In the genomic region with DNA sequence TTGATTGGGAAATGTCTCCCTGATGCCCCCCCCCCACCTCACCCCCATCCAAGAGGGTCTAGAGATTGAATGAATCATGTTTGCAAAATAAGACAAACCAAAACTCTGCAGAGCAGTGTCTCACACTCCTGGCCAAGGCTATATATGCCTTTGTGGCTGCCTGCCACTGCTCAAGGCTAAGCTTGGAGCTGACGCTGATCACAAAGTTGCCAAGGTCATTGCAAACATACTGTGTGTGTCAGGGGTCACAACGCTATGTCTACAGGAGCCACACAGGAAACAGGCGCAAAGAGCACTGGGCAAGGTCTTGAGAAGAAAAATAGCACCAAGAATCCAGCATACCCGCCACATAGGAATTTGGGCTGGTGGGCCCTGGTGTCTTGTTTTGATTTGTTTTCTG, we compare ENCODE assay signal across 31 mouse cellular contexts. TPM values are rescaled to one million over a fixed set of nuclear protein-coding genes. Genes with fewer than 3 reads are reported as not detected.
A peak's percentile ranks its signal among the peaks of the same experiment; 100 is the strongest.
DNase-seq lines count a peak whose midpoint lies in the region; ATAC-seq and TF ChIP-seq lines count a peak whose summit lies in the region.
"Had no signal": no experiment of that assay in that cellular context is flagged by ENCODE, and none has a peak within 500 bp of the region (broad histone marks: within the 10 kb centered on the region; RNA-seq: fewer than 3 reads in every experiment).

No protein-coding gene starts in this region.

- peak overlapping the region; percentile 5; the same call in 1 of the 2 replicates for H3K27ac ChIP-seq in heart, embryonic 15.5 days
- no peak overlapping the region for H3K27ac ChIP-seq in liver, postnatal 0 days (ENCODE audit: low read depth)
- no peak overlapping the region for H3K27ac ChIP-seq in liver, embryonic 12.5 days
- H3K27ac ChIP-seq in brown adipose tissue, adult 24 weeks (replicated peaks; ENCODE audit: low read depth, low read length), result peak overlapping the region; percentile 85
- H3K27ac ChIP-seq: embryonic facial prominence, embryonic 13.5 days; hindbrain, embryonic 13.5 days; kidney, postnatal 0 days; liver, embryonic 15.5 days; lung, embryonic 15.5 days; stomach, embryonic 15.5 days had no signal

- no peak overlapping the region for H3K9ac ChIP-seq in heart, embryonic 15.5 days
- H3K9ac ChIP-seq in liver, postnatal 0 days (replicated peaks), result no peak overlapping the region
- H3K9ac ChIP-seq in liver, embryonic 12.5 days, result no peak overlapping the region
- H3K9ac ChIP-seq: embryonic facial prominence, embryonic 13.5 days; heart, embryonic 12.5 days; hindbrain, embryonic 13.5 days; liver, embryonic 15.5 days; lung, embryonic 15.5 days; stomach, embryonic 15.5 days had no signal

- TF ChIP-seq EP300 in liver, postnatal 0 days (IDR thresholded peaks at IDR 0.05; ENCODE audit: low read depth), result no peak

- H3K4me1 ChIP-seq in heart, embryonic 15.5 days (replicated peaks), result peaks cover 12% of the 10 kb centered on the region
- H3K4me1 ChIP-seq in liver, postnatal 0 days (ENCODE audit: insufficient read depth), result peaks cover 5% of the 10 kb centered on the region
- H3K4me1 ChIP-seq in liver, embryonic 12.5 days, result no peaks in the 10 kb centered on the region
- 0 out of 2 replicates have a peak, but pooled peaks cover 3% of the 10 kb centered on the region for H3K4me1 ChIP-seq in brown adipose tissue, adult 24 weeks (ENCODE audit: control insufficient read depth, insufficient read depth, insufficient read length, low read length)
- H3K4me1 ChIP-seq: embryonic facial prominence, embryonic 13.5 days; liver, embryonic 15.5 days; lung, embryonic 15.5 days; stomach, embryonic 15.5 days had no signal

- no peak for TF ChIP-seq CTCF in liver, postnatal 0 days (IDR thresholded peaks at IDR 0.05; ENCODE audit: low read depth)

- no peak for DNase-seq in heart, adult 9 months (ENCODE audit: low spot score in 2 of 2)
- no peak for DNase-seq in liver, postnatal 0 days
- DNase-seq in adrenal gland, adult 8-10 months, result peak; percentile 74
- DNase-seq in lung, postnatal 36 days, result no peak
- DNase-seq: cerebellum, adult 11 months; cerebellum, adult 9-11 months; kidney, adult 8-10 months; kidney, postnatal 4 days; layer of hippocampus, postnatal 36 days; left cerebral cortex, postnatal 4 days; retina, postnatal 1 day; right cerebral cortex, postnatal 14 days had no signal

- H3K4me2 ChIP-seq in heart, embryonic 15.5 days, result no peak overlapping the region
- H3K4me2 ChIP-seq in liver, postnatal 0 days (ENCODE audit: low read depth, low read length), result no peak overlapping the region
- no peak overlapping the region for H3K4me2 ChIP-seq in liver, embryonic 12.5 days
- H3K4me2 ChIP-seq: embryonic facial prominence, embryonic 13.5 days; heart, embryonic 12.5 days; hindbrain, embryonic 13.5 days; liver, embryonic 15.5 days; lung, embryonic 15.5 days; midbrain, embryonic 11.5 days; stomach, embryonic 15.5 days had no signal

- no peaks in the 10 kb centered on the region for H3K9me3 ChIP-seq in heart, embryonic 15.5 days (replicated peaks)
- no peaks in the 10 kb centered on the region for H3K9me3 ChIP-seq in liver, postnatal 0 days (ENCODE audit: low read length)
- H3K9me3 ChIP-seq in liver, embryonic 12.5 days (replicated peaks), result no peaks in the 10 kb centered on the region
- H3K9me3 ChIP-seq: embryonic facial prominence, embryonic 13.5 days; hindbrain, embryonic 13.5 days; liver, embryonic 15.5 days; lung, embryonic 15.5 days; stomach, embryonic 15.5 days had no signal

- H3K4me3 ChIP-seq in heart, embryonic 15.5 days, result no peak overlapping the region
- H3K4me3 ChIP-seq in liver, postnatal 0 days (ENCODE audit: low read depth, low read length), result no peak overlapping the region
- no peak overlapping the region for H3K4me3 ChIP-seq in liver, embryonic 12.5 days
- no peak overlapping the region for H3K4me3 ChIP-seq in brown adipose tissue, adult 24 weeks (ENCODE audit: insufficient read depth, low read depth, low read length)
- H3K4me3 ChIP-seq: embryonic facial prominence, embryonic 13.5 days; heart, embryonic 12.5 days; hindbrain, embryonic 13.5 days; liver, embryonic 15.5 days; lung, embryonic 15.5 days; stomach, embryonic 15.5 days had no signal

- no peak for ATAC-seq in heart, embryonic 15.5 days (replicated peaks; ENCODE audit: insufficient number of reproducible peaks, insufficient read depth, low FRiP score, low read depth)
- peak; percentile 66; the same call in 1 of the 2 replicates for ATAC-seq in liver, postnatal 0 days
- no peak for ATAC-seq in liver, embryonic 12.5 days

- WGBS in heart, embryonic 15.5 days, result 62% methylated on average over 4 of the region's 4 CpGs
- 57% methylated on average over 4 of the region's 4 CpGs for WGBS in liver, postnatal 0 days (ENCODE audit: insufficient replicate concordance)
- 55% methylated on average over 4 of the region's 4 CpGs for WGBS in liver, embryonic 12.5 days (ENCODE audit: insufficient replicate concordance)

- H3K27me3 ChIP-seq in heart, embryonic 15.5 days, result peaks cover 15% of the 10 kb centered on the region
- H3K27me3 ChIP-seq in liver, postnatal 0 days (ENCODE audit: insufficient read depth, low read length), result no peaks in the 10 kb centered on the region
- peaks cover 23% of the 10 kb centered on the region for H3K27me3 ChIP-seq in liver, embryonic 12.5 days (replicated peaks)
- H3K27me3 ChIP-seq: liver, embryonic 15.5 days; lung, embryonic 15.5 days had no signal

- H3K36me3 ChIP-seq in heart, embryonic 15.5 days, result no peaks in the 10 kb centered on the region
- no peaks in the 10 kb centered on the region for H3K36me3 ChIP-seq in liver, postnatal 0 days (replicated peaks; ENCODE audit: insufficient read depth, low read length)
- H3K36me3 ChIP-seq in liver, embryonic 12.5 days, result no peaks in the 10 kb centered on the region
- H3K36me3 ChIP-seq: embryonic facial prominence, embryonic 13.5 days; heart, embryonic 12.5 days; hindbrain, embryonic 13.5 days; liver, embryonic 15.5 days; lung, embryonic 15.5 days; stomach, embryonic 15.5 days had no signal

RNA-seq across cellular contexts. Expression of a gene that starts 12.7 kb away (rescaled TPM):
- 13.0 and 21.2 TPM in 2 replicates for polyA plus RNA-seq in heart, embryonic 15.5 days (2015; fragmentation: Nextera tagmentation; extraction: Ambion mirVana)
- 0.78 and 0.81 TPM in 2 replicates for polyA plus RNA-seq in liver, postnatal 0 days (2015; fragmentation: Nextera tagmentation; extraction: Ambion mirVana)
- polyA plus RNA-seq in liver, embryonic 12.5 days (2016; fragmentation: Nextera tagmentation; extraction: Ambion mirVana), result 0.83 and 1.2 TPM in 2 replicates
- 10 to 100 TPM in 2 of 4 experiments, 1 to 10 TPM in 2; 4.6 to 13.5 (median 8.9) TPM for total RNA-seq in adrenal gland, adult 8-10 months (2022)
- polyA plus RNA-seq in brown adipose tissue, adult 24 weeks (2012; ENCODE audit: insufficient read depth, insufficient read length, missing spikeins), result 8.3 and 8.9 TPM in 2 replicates
- total RNA-seq: common myeloid progenitor, adult 5-6 weeks; megakaryocyte, adult 5-6 weeks; neutrophil, adult 5-6 weeks had no signal

RNA-seq across cellular contexts. Expression of a gene that starts 19.3 kb away (rescaled TPM):
- polyA plus RNA-seq in heart, embryonic 15.5 days (2015; fragmentation: Nextera tagmentation; extraction: Ambion mirVana), result 1.3 and 1.5 TPM in 2 replicates
- polyA plus RNA-seq in liver, postnatal 0 days (2015; fragmentation: Nextera tagmentation; extraction: Ambion mirVana), result not detected in 2 replicates
- polyA plus RNA-seq in liver, embryonic 12.5 days (2016; fragmentation: Nextera tagmentation; extraction: Ambion mirVana), result not detected in 2 replicates
- total RNA-seq in adrenal gland, adult 8-10 months (2022), result 100 to 1,000 TPM in 2 of 4 experiments, 10 to 100 TPM in 2; 65.4 to 137 (median 88.0) TPM
- not detected in 2 replicates for polyA plus RNA-seq in brown adipose tissue, adult 24 weeks (2012; ENCODE audit: insufficient read depth, insufficient read length, missing spikeins)
- total RNA-seq: common myeloid progenitor, adult 5-6 weeks; megakaryocyte, adult 5-6 weeks; neutrophil, adult 5-6 weeks had no signal
- polyA plus RNA-seq: embryonic facial prominence, embryonic 13.5 days; forebrain, embryonic 11.5 days; forebrain, embryonic 16.5 days; hindbrain, embryonic 13.5 days; intestine, embryonic 16.5 days; liver, embryonic 15.5 days; lung, embryonic 15.5 days; midbrain, embryonic 11.5 days; neural tube, embryonic 11.5 days; small intestine, adult 2 months; stomach, embryonic 15.5 days had no signal

RNA-seq across cellular contexts. Expression of a gene that starts 37.6 kb away (rescaled TPM):
- polyA plus RNA-seq in heart, embryonic 15.5 days (2015; fragmentation: Nextera tagmentation; extraction: Ambion mirVana), result 0.72 and 0.80 TPM in 2 replicates
- polyA plus RNA-seq in liver, postnatal 0 days (2015; fragmentation: Nextera tagmentation; extraction: Ambion mirVana), result not detected in 2 replicates
- 0.10 TPM in 1 of 2 replicates, not detected in the other for polyA plus RNA-seq in liver, embryonic 12.5 days (2016; fragmentation: Nextera tagmentation; extraction: Ambion mirVana)
- total RNA-seq in adrenal gland, adult 8-10 months (2022), result 1 to 10 TPM; 5.0 to 9.1 (median 7.2) TPM
- 0.83 and 2.0 TPM in 2 replicates for polyA plus RNA-seq in brown adipose tissue, adult 24 weeks (2012; ENCODE audit: insufficient read depth, insufficient read length, missing spikeins)
- total RNA-seq: common myeloid progenitor, adult 5-6 weeks; megakaryocyte, adult 5-6 weeks; neutrophil, adult 5-6 weeks had no signal
- polyA plus RNA-seq: liver, embryonic 15.5 days had no signal

RNA-seq across cellular contexts. Expression of a gene that starts 41.5 kb away (rescaled TPM):
- 51.3 and 53.8 TPM in 2 replicates for polyA plus RNA-seq in heart, embryonic 15.5 days (2015; fragmentation: Nextera tagmentation; extraction: Ambion mirVana)
- 31.5 and 33.2 TPM in 2 replicates for polyA plus RNA-seq in liver, postnatal 0 days (2015; fragmentation: Nextera tagmentation; extraction: Ambion mirVana)
- polyA plus RNA-seq in liver, embryonic 12.5 days (2016; fragmentation: Nextera tagmentation; extraction: Ambion mirVana), result 110 and 112 TPM in 2 replicates
- 10 to 100 TPM; 82.8 to 96.1 (median 90.0) TPM for total RNA-seq in adrenal gland, adult 8-10 months (2022)
- 45.5 and 52.1 TPM in 2 replicates for polyA plus RNA-seq in brown adipose tissue, adult 24 weeks (2012; ENCODE audit: insufficient read depth, insufficient read length, missing spikeins)

Comparison
In these comparisons a context has a peak if more than half of its experiments do, and no peak if none do; other contexts are left out.
1. H3K27ac ChIP-seq: peak in heart, embryonic 15.5 days (single experiment) and brown adipose tissue, adult 24 weeks (single experiment); none in liver, postnatal 0 days (single experiment) and liver, embryonic 12.5 days (single experiment).